Mouse (Mus musculus) kidney, adult 8-10 months (tissue): Measurements from ENCODE around the gene Nrbf2.

Experiments
- DNase-seq, 2 experiments: peaks; one replicate each; pipeline ENCODE4 v3.0.0; 2022

The Nrbf2 gene

DNA sequence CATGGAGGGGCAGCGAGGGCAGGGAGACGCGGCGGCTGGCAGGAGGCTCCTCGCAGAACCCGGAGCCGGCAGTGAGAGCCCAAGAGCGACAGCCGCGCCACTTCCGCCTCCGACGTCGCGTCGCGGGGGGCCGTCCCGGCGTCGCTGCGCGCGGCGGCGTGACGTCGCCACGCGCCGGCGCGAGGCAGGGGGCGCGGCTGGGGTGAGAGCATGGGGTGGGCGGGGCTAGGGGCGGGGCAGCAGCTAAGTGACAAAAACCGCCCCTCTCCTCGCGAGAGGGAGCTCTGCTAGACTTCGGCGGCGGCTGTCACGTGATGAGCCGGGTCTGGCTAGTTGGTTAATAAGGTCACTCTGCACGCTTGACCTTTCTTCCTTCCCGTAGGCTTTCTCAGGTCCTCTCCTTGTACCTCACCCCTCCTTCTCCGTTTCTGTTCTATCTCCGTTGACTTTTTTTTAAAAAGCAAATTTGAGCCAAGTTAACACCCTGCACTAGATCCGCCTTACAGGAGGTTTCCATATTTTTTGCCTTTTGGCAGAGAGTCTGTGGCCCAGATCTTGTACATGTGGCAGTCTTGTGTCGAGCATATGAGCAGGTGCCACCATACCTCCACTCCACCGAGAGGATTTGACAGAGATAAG is at the start of gene Nrbf2:
Gene Nrbf2, minus strand, starts transcription at position 130 of the 639 bp plus-strand sequence.
- DNase-seq: peak; percentile 93 to 96

DNA sequence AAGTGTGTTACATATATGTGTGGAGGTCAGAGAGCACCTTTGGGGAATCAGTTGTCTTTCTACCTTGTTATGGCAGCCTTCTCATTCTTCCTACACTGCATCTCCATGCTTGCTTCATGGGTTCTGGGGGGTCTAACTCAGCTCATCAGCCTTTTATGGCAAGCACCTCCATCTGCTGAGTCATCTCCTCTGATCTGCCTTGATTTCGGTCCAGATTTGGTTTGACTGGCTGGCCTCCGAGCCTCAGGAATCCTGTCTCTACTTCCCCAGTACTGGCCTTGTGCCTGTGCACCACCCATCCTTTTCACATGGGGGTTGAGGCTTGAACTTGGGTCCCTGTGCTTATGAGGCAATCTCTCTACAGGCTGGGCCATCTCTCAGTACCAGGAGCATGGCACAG is 45.5 kb upstream of the Nrbf2 start:
- DNase-seq: no peak

DNA sequence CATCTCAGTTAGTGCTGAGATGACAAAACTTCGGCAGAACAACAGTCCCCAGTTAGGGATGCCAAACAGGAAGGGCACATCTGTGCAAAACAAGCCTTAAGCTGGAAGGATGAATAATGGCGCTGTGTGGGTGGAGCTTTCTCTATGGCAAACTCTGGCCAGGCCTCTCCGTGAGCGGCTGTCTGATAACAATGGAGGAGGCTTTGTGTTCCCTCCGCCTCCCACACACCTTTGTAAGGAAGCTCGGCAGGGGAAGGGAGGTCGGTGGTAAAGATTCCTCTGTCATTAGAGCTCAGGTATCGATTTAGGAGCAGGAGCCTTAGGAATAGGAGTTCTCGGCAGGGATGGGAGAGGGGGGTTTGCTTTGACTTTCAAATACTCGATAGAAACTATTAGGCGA is 44.6 kb upstream of the Nrbf2 start:
- no peak for DNase-seq

DNA sequence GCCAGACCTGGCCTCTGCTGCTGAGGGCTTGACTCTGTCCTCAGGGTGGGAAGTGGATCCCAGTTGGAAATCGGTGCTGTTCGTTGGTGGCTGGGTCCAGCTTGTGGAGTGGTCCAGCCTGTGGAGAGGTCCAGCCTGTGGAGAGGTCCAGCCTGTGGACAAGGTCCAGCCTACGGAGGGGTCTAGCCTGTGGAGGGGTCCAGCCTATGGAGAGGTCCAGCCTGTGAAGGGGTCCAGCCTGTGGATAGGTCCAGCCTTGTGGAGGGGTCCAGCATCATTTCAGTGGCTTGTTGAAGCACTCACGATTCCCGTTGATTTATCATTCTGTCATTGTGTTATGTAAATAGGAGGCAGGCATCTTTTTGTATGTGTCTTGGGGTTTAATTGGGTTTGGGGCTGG is 43.1 kb upstream of the Nrbf2 start:
- no peak for DNase-seq

DNA sequence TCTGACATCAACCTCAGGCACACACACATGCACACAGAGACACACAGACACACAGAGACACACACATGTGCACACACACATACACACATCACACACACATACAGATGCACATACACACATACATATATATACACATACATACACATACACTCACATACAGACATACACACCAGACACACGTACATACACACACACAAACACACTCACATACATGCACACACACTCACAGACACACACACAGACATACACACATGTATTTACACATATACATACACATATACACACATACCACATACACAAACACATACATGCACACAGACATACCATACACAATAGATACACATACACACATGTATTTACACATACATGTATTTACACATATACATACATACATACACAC is 38.9 kb upstream of the Nrbf2 start:
- no peak for DNase-seq

DNA sequence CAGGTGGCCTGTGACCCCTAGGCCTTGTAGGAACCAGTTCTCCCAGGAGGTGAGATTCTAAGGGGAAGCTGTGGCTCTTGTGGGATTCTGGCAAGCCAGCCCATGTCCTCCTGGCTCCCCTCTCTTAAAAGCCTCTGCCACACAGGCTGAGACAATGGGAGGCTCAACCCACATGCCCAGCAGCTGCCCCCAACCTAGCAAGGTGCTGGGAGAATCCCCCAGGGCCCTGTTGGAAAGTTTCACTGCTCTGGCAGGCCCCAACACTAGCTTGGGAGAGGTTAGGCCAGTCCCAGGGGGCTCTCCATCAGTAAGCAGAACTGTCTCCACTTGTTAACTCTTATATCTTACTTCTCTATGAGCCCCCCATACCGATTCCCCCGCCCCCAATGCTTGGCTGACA is 36.3 kb upstream of the Nrbf2 start:
- DNase-seq: no peak

DNA sequence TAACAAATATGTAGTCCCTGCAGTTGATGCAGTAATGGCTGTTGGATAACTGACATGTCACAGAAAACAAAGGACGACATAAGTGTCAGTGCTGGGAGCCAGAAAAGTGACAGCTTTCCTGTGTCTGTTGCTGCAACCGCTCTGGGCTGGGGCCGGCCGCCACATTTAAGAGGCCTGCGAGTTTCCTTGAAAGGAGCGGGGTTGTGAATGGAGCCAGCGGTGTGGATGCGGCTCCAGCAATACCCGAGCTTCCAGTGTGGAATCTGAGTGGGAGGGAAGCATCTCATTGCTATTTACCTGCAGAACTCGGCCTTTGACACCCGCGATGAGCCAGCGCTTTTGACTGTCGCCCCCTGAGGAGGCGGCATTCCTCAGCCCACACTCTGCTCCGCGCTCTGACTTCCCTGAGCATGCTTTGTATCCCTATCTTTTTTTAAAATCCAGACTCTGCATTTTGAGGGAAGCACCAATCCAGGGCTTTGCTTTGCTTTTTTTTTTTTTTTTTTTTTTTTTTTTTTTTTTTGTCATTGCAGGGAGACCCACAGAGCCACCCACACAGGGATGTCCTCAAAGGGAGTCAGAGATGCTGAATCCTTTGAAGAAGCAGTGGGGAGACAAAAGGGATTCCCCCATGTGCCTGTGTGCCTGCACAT is 35.2 kb upstream of the Nrbf2 start:
- no peak for DNase-seq

DNA sequence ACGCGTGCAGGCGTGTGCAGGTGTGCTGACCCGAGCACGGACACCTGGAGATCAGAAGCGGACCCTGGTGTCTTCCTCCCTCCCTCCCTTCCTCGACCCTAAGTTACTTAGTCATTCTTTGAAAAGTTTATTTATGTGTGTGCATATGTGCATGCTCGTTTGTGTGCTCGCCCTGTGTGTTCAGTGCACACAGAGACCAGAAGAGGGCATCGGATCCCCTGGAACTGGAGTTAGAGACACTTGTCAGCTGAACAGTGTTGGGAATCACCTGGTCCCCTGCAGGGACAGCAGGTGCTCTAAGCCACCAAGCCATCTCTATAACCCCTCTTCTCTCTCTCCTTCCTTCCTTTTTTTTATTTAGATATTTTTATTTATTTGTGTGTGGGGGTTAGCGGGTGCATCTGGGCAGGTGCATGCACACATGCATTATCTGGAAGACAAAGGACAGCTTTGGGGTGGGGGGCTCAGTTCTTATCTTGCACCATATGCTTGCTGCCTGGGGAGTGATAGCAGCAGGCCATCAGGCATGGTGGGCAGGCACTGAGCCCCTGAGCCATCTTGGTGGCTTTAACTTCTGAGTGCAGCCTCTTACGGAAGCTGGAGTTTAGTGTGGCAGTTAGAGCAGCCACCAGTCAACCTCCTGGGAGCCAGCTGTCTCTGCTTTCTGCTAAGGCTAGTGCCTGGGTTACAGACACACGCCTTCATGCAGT is 34.1 kb upstream of the Nrbf2 start:
- no peak for DNase-seq

DNA sequence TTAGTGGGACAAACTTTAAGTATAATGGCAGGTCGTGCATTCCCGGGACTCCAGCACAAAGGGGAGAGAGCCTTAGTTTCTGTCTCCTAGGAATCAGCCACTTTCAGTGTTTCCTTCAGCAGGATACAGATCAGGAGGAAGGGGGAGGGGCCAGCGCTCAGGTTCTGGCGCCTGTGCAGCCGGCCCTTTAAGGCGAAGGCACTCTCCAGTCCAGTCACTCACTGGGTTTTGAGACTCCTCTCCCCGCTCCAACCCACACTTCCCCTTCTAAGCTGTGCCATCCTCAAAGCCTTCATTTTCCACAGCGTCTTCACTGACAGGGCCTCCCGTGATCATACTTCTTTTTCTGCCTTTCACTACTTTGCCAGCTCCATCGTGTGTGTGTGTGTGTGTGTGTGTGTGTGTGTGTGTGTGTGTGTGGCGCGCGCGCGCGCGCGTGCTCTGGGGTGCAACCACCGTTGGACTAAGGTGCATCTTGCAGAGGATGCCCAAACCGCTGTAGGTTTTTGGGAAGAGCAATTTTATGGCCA is 32.9 kb upstream of the Nrbf2 start:
- DNase-seq: peak; percentile 17 to 34

DNA sequence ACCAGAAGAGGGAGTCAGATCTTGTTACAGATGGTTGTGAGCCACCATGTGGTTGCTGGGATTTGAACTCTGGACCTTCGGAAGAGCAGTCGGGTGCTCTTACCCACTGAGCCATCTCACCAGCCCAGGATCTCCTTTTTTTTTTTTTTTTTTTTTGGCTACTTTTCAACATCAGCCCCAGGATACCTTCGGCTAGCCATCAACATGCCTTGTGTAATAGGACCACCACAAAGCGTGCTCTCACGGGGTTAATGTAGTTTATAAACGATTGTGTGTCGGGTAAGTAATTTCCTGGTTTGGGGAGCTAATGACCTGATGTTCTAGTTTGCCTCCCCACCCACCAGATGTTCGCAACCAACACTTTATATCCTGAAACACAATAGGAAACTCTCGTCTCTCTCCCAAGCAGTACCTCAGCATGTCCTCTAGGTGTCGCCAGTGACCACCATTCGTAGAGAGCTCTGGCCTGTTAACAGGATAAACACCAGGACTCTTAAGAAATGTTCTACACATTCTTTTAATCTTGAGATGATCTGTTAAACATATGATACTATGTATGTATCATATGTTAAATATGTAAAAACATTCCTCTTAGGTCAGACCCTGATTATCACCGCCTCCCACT is 29.8 kb upstream of the Nrbf2 start:
- DNase-seq: peak; percentile 31 to 34

DNA sequence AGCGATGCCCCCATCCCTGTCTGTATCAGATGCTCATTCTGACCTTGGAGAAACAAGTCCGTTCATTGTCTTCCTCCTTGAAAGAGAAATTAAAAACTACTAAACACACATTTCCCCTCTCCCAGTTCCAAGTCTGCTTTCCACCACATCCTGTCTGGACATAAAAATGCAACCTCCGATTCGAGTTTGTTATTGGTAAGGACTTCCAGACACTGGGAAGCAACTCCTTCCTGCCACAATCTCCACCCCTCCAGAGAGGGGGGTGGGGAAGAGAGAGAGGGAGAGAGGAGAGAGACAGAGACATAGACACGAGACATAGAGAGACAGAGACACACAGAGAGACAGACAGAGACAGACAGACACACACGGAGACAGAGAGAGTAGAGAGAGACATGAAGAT is 27.4 kb upstream of the Nrbf2 start:
- peak in 1 of 2 experiments; percentile 23 for DNase-seq

DNA sequence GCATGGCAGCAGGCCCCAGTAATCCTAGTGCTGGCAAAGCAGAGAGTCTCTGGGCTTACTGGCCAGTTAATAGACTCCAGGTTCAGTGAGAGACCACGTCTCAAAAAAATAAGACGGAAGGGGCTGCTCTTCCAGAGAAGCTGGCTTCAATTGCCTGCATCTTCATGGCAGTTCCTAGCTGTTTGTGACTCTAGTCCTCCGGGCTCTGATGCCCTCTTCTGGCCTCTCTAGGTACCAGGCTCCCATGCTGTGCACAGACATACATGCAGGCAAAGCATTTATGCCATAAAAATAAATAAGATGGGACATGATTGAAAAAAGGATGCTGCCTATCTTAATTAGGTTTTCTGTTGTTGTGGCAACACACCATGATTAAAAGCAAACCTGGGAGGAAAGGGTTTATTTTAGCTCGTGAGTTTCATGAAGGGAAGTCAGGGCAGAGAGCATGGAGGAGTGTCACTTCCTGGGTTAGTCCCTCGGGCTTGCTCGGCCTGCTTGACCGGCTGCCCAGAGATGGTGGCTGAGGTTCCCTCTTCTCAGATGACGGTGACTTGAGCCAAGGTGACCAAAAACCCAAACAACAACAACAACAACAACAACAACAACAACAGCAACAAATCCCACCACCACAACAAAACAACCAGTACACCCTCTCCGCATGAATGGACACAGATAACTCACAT is 26.3 kb upstream of the Nrbf2 start:
- DNase-seq: peak; percentile 64 to 81

DNA sequence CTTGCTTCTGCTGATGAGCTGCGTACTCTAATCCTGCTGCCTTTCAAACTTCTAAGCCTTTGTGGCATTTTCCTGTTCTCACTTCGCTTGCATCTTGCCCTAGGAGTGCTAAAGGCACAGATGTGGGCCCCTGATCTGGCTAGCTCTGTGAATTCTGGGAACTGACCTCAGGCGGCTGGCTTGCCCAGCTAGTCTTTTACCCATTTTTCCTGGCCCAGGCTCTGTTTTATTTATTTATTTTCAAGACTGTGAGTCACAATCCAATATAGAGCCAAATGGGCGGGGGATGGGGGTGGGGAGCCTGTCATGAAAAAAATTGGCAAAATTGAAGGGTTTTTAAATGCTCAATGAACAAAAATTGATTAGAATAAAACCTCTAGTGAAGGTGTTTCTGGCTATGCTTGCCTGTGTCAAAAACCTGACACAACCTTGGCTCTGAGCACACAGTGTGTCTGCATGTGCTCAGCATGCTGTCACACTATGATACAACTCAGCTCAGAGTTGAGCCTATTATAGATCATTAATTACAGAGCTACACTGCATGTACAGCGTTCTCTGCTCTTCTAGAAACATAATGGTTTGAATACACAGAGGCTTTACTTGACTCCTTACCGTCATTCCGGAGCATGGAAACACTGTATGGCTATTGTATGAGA is 24.5 kb upstream of the Nrbf2 start:
- no peak for DNase-seq

DNA sequence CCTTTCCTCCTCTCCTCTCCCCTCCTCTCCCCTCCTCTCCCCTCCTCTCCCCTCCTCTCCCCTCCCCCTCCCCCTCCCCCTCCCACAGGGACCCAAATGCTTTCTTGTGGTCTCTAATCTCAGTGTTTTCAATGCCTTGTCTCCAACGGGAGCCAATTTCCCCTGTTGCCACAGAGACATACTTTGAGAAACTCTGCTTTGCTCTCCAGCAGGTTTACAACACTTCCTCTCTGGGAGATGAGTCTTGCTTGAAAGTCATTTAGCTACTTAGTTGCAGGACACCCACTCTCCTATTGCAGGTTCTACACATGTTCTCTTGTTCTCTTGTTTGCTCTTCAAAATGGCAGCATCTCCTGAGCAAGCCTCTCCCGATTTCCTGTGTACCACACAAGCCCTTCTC is 17.2 kb upstream of the Nrbf2 start:
- no peak for DNase-seq

DNA sequence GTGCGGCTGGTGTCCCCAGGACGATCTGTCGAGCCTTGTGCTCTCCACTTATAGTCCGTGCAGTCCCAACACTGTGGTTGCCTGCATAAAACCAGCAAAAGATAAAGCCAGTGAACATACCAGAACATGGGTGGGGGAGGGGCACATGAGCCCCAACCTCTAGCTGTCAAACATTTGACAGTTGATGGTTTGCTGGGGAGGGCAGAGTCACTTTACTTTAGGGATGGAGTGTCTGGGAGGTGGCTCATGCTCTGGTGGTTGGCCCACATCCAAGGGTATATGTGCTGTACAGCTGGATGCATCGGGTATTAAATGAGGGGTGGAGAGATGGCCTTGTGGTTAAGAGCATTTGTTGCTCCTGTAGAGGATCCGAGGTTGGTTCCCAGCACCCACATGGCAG is 15.9 kb upstream of the Nrbf2 start:
- no peak for DNase-seq

DNA sequence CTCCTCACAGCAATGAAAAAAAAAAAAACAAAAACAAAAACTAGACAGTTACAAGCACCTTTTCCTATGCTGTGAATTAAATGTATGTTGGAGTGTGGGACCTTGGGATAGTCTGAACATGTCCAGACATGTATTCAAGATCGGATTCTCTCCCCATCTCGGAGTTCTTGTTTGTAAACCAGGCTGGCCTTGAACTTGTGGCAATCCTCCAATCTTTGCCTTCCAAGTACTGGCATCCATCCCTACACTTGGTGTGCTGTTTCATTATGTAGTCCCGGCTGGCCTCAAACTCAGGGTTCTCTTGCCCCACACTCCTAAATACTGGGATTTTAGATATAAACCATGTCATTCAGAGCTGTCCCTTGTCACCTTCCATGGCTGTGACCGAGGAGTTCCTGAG is 14.2 kb upstream of the Nrbf2 start:
- DNase-seq: no peak

DNA sequence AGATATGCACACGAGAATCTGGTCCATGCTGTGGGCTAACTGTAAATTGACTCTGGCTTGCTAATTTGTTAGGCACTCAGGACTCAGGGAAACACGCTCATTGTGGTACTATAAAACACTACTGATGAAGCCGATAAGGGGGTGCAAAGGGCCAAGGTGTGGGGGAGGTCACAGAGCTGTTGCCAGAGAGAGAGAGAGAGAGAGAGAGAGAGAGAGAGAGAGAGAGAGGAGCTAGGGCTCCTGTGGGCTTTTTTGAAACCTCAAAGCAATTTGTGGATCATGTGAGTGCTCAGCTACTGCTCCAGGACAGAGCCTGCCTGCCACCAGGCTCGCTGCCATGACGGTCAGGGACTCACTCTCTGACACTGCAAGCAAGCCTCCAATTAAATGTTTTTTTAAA is 13.8 kb upstream of the Nrbf2 start:
- DNase-seq: no peak

DNA sequence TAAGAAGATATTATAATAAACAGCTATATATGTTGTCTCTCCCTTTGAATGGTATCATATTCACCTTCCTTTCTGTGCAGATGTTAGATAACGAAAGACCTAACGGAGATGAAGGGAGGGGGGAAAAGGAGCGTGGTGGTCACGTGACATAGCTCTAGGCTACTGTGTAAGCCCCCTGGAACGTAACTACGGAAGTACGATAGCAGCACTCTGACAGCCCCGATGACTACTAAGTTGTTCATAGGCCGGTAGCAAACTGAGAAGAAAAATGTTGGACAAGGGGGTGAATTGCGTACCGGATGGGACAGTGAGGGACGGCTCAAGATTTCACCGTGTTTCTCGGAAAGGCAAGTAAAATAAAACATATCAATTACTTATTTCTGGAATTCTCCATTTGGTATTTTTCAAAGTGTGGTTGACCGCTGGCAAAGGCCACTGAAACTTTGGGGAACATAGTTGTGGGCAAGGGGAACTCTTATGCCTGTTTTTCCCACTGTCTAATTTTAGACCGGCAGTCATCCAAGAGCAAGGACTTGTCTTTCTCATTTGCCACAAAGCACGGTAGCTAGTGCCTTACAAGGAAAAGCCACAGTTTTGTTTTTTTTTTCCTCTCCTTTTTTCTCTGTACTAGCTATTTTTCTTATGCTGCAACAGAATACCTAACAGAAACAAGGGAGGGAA is 12.2 kb upstream of the Nrbf2 start:
- no peak for DNase-seq

DNA sequence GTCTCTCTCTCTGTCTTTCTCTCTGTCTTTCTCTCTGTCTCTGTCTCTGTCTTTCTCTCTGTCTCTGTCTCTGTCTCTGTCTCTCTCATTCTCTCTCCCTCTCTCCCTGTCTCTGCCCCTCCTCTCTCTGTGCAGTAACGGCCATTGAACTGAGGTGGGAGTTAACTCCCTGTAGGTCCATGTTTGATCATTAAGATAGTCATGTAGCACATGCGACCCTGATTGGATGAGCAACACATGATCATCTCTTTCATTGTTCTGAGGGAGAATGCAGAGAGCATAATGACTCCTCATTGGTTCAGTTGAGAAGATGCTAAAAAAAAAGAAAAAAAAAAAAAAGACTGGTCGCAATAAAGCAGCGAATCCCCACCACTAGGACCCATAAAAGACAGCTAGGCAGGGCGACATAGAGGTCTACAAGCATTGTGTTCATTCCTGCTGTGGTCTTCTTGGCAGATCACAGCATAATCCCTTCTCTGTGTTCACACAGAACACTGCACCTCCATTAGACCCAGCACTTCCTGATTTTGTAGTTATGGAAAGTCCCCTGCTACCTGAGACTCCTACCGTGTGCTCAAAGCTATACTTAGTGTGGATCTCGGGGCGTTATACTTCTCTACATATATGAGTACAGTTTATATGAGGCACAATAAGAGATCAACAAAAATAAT is 11.5 kb upstream of the Nrbf2 start:
- DNase-seq: no peak

DNA sequence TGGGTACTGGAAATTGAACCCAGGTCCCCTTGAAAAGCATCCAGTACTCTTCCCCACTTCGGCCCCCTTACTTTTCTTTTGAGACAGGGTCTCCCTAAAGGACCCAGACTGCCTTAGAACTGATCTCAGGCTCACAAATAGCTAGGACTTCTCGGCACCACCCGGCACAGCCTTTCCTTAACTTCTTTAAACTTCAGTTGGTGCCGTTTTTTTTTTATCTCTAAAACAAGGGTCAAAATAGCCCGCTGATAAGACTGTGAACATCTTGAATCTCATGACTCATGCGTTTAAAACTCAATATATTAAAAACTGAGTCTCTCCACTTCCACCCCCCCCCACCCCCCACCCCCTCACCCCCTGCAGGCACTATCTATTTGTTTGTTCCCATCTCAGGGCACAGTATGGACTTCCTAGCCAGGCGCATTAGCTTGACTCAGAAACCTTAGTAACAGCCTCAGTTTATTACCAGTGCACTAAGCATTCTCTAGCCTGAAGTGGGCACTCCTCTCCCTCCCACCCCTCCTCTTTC is 10.9 kb upstream of the Nrbf2 start:
- no peak for DNase-seq

DNA sequence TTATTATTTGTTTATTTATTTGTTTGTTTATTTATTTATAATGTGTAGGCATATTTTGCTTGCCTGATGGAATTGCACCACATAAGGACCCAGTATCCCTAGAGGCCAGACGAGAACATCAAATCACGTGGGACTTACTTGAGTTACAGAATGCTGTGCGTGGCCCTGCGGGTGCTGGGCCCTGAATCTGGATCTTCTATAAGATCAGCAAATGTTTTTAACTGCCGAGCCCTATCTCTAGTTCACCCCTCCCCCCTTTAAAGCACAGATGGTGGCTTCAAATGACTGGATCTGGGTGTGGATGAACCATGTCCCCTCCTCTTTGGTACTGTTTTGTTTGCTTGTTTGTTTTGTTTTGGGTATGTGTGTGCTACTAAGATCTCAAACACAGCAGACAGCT is 10.2 kb upstream of the Nrbf2 start:
- no peak for DNase-seq
